Mouse (Mus musculus) kidney, adult 18-20 months (tissue): ENCODE data around the gene Synpo2l.

Experiments
- DNase-seq: peaks from one replicate; pipeline ENCODE4 v3.0.0; 2021

Gene Synpo2l

GRCm38 (mm10) chr14:20677906-20678305 lies 9.8 kb upstream of the Synpo2l start:
- DNase-seq = no peak

- DNase-seq = peak; percentile 95
Observed at GRCm38 (mm10) chr14:20674064-20674833, 6.1 kb upstream of the Synpo2l start, which contains the start of gene Sec24c. Gene Sec24c (plus strand): TSS chr14:20674308.

- peak; percentile 69 for DNase-seq
Observed at GRCm38 (mm10) chr14:20673735-20674063, 5.5 kb upstream of the Synpo2l start.

GRCm38 (mm10) chr14:20672990-20673389 lies 4.8 kb upstream of the Synpo2l start:
- DNase-seq = peak; percentile 54

- no peak for DNase-seq
Observed at GRCm38 (mm10) chr14:20667469-20667868, 685 bp downstream of the Synpo2l start.

- no peak for DNase-seq
Observed at GRCm38 (mm10) chr14:20664436-20664835, 3.7 kb downstream of the Synpo2l start.

- DNase-seq = no peak
Observed at GRCm38 (mm10) chr14:20663601-20664000, 4.6 kb downstream of the Synpo2l start.

- DNase-seq = no peak
Observed at GRCm38 (mm10) chr14:20662740-20663139, 5.4 kb downstream of the Synpo2l start.

GRCm38 (mm10) chr14:20661661-20662331 lies 6.4 kb downstream of the Synpo2l start:
- no peak for DNase-seq

- DNase-seq = peak; percentile 94
Observed at GRCm38 (mm10) chr14:20660827-20661660, 7.1 kb downstream of the Synpo2l start.

- DNase-seq = no peak
Observed at GRCm38 (mm10) chr14:20659687-20660086, 8.5 kb downstream of the Synpo2l start.

GRCm38 (mm10) chr14:20658902-20659301 lies 9.3 kb downstream of the Synpo2l start:
- DNase-seq = no peak

- no peak for DNase-seq
Observed at GRCm38 (mm10) chr14:20658326-20658725, 9.8 kb downstream of the Synpo2l start.

- no peak for DNase-seq
Observed at GRCm38 (mm10) chr14:20656361-20656760, 11.8 kb downstream of the Synpo2l start, which contains the start of gene Myoz1. Gene Myoz1 (minus strand): TSS chr14:20656540.

- no peak for DNase-seq
Observed at GRCm38 (mm10) chr14:20655731-20656130, 12.4 kb downstream of the Synpo2l start.

- no peak for DNase-seq
Observed at GRCm38 (mm10) chr14:20654690-20655421, 13.3 kb downstream of the Synpo2l start.

- no peak for DNase-seq
Observed at GRCm38 (mm10) chr14:20651722-20652256, 16.4 kb downstream of the Synpo2l start.

- no peak for DNase-seq
Observed at GRCm38 (mm10) chr14:20651000-20651399, 17.2 kb downstream of the Synpo2l start.

GRCm38 (mm10) chr14:20646381-20646780 lies 21.8 kb downstream of the Synpo2l start:
- no peak for DNase-seq

GRCm38 (mm10) chr14:20645547-20645946 lies 22.6 kb downstream of the Synpo2l start:
- no peak for DNase-seq

GRCm38 (mm10) chr14:20641438-20641875 lies 26.7 kb downstream of the Synpo2l start:
- DNase-seq = no peak
